Mouse (Mus musculus): ENCODE measurements at regions not wholly inside any gene's neighbourhood (a gene's known extent, or its start where the extent isn't known, plus 50 kb on each side); places are given as distances from the start of the nearest gene placed in this dataset.
"Not testable (repeated sequence)": the region's sequence is repeated elsewhere in the genome, so short reads cannot be mapped to it uniquely, and the experiment has no call there.

- peak; percentile 65; the same call in 1 of the 2 replicates for ATAC-seq (ENCODE audit: low TSS enrichment)
Observed at GRCm38 (mm10) chr3:8310379-8311128, 1299.3 kb downstream of the Zfp704 start.

DNA sequence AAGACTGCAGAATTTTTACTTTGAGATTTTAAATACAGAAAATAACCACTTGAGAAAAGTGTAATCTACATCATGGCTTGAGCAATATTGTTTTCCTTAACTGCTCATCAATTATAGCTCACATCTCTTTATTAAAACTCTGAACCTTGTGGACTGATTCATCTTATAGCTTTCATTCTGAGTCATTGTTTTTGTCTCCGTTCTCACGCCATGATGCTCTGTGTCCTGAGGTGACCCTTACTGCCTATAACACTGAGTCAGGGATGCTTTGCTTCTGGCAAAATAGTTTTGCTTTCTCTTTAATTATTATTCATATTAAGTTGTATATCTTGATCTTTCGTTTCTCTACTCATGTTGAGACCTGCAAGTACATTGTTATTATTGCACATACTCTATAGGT, 1302.6 kb downstream of the Zfp704 start:
- ATAC-seq (ENCODE audit: low TSS enrichment) = no peak

- no peak for ATAC-seq (ENCODE audit: low TSS enrichment)
Observed at GRCm38 (mm10) chr3:8304784-8305183, 1305.1 kb downstream of the Zfp704 start.

- peak; percentile 99 for ATAC-seq (ENCODE audit: low TSS enrichment)
Observed at GRCm38 (mm10) chr3:8293036-8293435, 1316.8 kb downstream of the Zfp704 start.

DNA sequence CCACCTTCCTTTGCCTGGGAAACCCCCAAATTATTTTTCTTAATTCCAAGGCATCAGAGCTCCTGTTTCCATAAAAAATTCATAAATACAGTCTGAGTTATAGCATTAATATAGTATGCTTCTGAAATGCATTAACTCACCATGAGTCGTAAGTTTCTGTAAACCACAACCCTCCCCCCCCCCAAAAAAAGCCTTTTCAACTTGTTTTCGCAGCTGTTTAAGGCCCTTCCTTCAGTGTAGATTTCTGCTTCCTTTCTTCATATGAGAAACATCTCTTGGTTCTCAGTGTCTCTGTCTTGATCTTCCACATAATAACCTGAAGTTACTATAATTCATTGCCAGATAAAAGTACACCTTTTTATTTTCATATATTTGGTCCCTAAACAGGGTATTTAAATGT, 1320.3 kb downstream of the Zfp704 start:
- no peak for ATAC-seq (ENCODE audit: low TSS enrichment)

DNA sequence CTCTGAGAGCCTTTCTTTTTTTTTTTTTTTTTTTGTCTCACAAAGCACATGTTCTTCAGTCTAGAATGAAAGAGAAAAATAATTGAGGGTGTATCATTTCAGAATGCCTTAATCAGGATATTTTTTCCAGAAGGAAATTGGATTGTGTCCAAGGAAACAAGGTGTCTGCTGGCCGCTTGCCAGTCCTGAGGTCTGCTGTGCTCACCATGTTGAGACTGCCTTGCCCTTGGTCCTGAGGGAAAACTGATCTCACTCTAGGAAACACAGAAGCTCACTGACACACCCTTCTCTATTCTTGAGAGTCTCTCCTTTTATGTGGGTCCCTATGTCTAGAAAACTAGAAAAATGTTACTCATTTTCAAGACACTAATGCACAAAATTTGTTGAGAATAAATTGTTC, 1321.4 kb downstream of the Zfp704 start:
- no peak for ATAC-seq (ENCODE audit: low TSS enrichment)

DNA sequence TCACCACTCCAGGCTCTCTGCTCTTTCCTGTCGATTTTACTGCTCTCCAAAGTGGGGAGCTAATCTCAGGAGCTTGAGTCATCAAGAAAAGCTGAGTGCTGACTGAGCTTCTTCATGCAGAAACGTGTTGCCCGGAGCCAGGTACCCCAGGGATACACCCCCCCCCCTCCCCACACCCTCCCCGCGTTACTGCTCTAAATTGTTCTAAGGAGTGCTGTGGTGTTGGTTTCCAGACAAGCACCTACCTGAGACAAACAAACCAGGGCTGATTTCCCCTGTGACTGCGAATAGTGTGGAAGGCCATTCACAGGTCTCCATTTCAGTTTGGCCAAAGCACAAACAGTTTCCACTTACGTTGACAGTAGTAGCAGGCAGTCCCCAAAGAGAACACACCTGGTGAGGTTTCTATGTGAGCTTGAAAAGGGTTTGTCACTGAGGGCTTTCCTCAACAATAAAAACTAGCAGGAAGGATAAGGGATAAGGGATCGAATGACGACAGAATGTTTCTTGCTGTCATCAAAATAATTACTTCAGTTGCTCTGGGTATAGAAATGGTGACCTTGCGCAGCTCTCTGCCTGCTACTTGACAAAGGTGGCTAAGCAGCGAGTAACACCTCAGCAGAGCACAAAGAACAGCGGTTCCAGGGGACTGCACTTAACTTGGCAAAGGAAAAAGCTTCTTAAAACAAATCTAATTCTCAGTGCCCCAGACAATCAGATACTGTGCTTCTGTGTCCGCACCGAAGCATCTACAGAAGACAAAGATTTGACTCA, 1325.0 kb downstream of the Zfp704 start:
- ATAC-seq (ENCODE audit: low TSS enrichment) = no peak

GRCm38 (mm10) chr3:8282411-8282810, 1327.5 kb downstream of the Zfp704 start:
- no peak for ATAC-seq (ENCODE audit: low TSS enrichment)

DNA sequence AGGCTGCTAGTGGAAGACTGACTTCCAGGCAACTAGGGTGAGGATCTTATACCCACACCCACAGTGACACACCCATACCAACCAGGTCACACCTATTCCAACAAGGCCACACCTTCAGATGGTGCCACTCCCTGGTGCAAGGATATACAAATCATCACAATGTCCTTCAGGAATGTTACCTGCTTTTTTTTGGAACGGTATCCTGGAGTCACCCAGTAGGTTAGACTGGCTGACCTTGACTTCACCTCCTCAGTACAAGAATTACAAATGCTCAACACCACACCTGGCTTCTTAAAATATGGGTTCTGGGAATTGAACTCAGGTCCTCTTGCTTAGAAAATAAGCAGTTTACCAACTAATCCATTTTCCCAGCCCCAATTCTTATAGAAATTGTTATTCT, 1333.2 kb downstream of the Zfp704 start:
- ATAC-seq (ENCODE audit: low TSS enrichment) = no peak

DNA sequence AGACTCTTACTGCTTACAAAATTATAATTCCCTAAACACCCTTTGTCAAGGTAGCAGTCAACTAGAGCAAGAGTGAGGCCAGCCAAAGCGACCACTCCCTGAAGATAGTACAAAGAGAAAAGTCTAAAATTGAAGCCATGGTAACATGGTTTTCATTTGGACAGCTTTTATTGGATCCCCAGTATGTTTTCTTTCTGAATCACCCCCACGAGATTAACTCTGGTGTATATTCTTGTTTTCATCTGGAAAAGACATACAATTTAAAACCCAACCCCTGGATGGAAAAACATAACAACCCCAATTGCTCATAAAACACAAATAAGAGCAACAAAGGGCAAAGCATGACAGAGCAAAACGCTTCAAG, 1339.0 kb downstream of the Zfp704 start:
- no peak for ATAC-seq (ENCODE audit: low TSS enrichment)

DNA sequence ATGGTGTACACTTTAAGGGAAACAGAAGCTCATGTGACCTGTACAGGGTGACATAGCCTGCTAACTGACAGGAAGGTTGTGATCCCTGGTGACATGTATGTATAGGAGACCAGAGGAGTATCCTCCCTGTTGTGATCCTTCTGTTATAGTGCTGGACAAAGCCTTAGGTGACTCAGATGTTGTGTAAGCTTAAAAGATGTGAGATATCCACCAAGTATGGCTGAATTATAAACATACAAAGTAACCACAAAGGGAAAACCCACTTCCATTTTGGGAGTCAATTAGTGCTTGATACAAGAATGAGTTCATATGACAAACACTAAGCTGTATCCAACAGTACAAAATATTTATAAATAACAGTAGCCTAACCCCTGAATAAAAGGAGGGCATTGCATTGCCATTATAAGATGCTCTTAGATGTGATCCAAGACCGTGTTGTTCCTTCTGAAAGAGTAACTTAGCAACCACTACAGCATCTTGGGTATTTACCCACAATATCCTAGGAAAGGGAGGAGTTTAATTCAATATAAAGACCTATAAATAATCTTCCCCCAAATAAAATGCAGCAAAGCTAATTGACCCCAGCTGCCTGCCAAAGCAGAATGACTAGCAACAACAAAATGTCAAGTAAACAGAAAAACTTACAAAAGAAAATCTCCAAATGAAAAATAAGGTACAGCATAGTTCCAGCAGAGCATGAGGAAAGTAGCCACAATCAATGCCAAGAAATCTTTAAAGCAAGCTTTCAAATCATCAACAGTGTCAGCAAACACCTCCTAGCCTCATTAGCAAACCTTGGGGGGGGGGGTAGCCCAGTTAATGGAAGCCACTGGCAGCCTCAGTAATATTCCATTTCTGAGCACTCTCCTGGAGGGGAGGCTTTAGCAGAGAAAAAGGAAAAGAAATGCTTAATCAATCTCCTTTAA, 1339.6 kb downstream of the Zfp704 start:
- no peak; the same call in 1 of the 2 replicates for ATAC-seq (ENCODE audit: low TSS enrichment)

DNA sequence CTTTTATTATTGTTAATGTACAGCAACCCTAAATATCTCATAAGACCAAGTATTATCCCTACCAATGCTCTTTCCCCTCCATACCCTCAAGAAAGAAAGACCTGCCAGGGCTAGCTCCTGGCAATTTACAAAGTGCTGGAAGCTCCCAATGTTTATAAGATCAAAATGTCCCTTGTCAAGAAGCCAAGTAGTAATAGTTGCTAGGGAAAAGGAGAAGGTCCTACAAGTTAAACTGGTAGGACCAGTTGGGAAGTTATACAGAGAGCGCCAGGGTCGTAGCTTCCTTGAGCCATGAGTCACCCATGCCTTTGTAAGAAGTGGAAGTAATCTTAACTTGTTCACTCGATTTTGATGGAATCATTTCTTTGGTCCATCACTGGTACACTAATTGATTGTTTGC, 1344.1 kb downstream of the Zfp704 start:
- ATAC-seq (ENCODE audit: low TSS enrichment) = no peak

DNA sequence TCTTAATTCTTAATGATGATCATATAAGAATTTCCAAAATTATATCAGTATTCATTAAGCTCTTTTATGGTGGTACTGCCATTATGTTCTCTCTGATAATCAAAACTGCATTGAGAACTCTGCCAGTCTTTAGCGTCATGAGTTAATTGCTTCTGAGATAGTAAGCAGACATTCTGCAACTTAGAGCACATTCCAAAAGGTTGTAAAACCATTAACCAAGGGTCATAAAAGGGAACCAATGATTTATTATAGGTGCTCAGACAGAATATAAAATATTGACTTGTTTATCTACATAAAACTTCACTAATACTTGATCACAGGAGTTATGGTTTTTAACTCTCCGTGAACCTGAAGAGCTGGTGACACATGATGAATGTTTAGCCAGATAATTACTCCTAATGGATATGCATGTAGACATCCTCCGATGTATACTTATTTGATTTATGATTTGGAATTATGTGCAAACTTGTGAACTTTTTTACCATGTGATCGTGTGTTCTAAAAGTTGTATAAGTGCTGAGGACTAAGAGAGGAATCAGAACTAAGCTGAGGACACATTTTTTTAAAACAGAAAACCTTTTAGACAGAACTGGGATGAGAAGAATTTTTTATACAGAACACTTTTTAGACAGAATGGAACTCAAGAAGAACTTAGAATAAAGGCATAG, 1345.4 kb downstream of the Zfp704 start:
- no peak for ATAC-seq (ENCODE audit: low TSS enrichment)

DNA sequence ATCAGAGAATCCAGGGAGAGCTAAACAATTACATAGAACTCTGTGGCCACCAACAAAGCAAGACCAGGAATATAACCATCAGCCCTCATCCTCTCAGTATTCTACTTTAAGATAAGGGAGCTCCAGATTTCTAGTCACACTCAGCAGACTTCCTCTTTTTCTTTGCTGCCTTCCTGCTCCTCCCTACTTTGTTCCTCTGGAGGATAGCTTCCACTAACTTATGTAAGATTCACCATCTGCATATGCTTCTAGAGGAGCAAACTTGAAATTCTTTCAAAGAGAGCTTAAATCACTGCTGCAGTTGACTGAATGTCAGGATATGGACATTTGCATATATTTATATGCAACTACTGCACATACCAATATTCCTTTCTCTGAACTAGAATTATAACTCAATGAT, 1352.6 kb downstream of the Zfp704 start:
- peak; percentile 93 for ATAC-seq (ENCODE audit: low TSS enrichment)

GRCm38 (mm10) chr3:8252311-8252710, 1357.6 kb downstream of the Zfp704 start:
- no peak for ATAC-seq (ENCODE audit: low TSS enrichment)

DNA sequence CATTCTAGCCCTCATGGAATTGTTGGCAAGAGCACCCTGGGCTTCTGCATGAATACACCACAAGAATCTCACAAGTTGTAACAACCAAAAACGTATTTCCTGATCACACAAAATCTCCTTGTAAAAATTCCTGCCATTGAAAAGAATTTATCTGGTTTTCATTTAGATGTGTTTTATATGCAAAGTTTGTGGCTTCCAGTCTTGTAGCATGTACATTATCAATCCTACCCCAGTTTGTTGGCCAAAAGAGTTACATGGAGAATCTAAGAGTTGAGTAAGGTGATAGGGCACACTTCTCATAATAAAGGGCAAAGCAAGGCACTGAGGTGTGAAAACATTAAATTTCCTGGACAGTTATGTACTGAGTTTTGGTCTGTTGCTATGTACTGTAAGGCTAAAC, 1361.0 kb downstream of the Zfp704 start:
- ATAC-seq (ENCODE audit: low TSS enrichment) = no peak

- ATAC-seq (ENCODE audit: low TSS enrichment) = not testable (repeated sequence)
Observed at GRCm38 (mm10) chr3:8245822-8246221, 1364.1 kb downstream of the Zfp704 start.

DNA sequence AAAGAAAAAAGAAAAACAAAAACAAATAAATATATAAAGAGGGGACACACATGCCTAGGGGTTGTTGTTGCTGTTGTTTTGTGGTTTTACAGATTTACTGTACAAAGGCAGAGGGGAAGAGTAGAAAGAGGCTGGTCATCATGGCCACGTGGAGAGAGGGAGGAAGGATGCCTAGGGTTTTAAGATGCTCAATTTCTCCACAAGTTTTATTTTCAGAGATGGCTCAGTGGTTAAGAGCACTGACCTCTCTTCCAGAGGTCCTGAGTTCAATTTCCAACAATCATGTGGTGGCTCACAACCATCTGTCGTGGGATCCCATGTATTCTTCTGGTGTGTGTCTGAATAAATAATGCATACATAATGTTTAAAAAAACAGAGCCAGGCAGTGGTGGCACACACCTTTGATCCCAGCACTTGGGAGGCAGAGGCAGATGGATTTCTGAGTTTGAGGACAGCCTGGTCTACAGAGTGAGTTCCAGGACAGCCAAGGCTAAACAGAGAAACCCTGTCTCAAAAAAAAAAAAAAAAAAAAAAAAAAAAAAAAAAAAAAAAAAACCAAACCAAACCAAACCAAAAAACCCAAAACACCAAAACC, 1364.6 kb downstream of the Zfp704 start:
- peak; percentile 69; the same call in 1 of the 2 replicates for ATAC-seq (ENCODE audit: low TSS enrichment)

- not testable (repeated sequence) for ATAC-seq (ENCODE audit: low TSS enrichment)
Observed at GRCm38 (mm10) chr3:8244526-8245194, 1365.2 kb downstream of the Zfp704 start.

- no peak for ATAC-seq (ENCODE audit: low TSS enrichment)
Observed at GRCm38 (mm10) chr3:8206623-8207404, 1403.1 kb downstream of the Zfp704 start.
